Mouse (Mus musculus) lung, adult 2 months (tissue): ENCODE measurements around the gene 1190005I06Rik.

Source experiments
- CTCF ChIP-seq: fragments of 200-500 bp; IDR thresholded peaks from 2 replicates; pipeline ENCODE4 v1.5.1; 2011; ENCODE audit warnings: mild to moderate bottlenecking, low read length, control low read depth; ENCODE audit not compliant: insufficient read depth
- POLR2A ChIP-seq: fragments of 200-500 bp; IDR thresholded peaks from 2 replicates; pipeline ENCODE4 v1.6.1; 2011; ENCODE audit warnings: low read depth, mild to moderate bottlenecking, control low read depth, low read length, borderline replicate concordance; ENCODE audit errors: extremely low read depth

DNA sequence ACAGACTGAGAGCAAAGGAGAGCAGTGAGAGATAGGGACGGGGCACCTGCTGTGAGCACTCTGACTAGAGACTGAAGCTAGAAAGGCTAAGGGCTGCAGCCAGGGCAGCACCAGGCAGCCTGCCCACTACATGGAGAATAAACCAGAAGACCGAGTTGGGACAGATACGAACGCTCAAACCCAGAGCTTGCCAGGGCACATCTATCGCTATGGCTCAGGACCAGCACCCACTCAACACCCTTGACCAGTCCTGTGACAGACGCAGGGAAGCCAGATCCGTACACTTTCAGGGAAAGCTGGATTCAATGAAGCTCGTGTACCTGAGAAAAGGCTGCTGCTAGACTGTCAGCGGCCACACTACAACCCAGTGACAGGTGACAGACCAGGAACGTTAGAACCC is 61.9 kb downstream of the 1190005I06Rik start:
- TF ChIP-seq CTCF (no peak), POLR2A (no peak)
